Mouse (Mus musculus): Measurements from ENCODE around the gene Surf2. TPM values are rescaled to one million over a fixed set of nuclear protein-coding genes. Genes with fewer than 3 reads are reported as not detected.

Surf2 gene
- polyA plus RNA-seq, 1 experiment: 31.4 TPM

GRCm38 (mm10) chr2:26909387-26909784 lies 6.8 kb upstream of the Surf2 start:
- no peaks in the 10 kb centered on the region for H3K27me3 ChIP-seq (replicated peaks; ENCODE audit: control insufficient read depth, insufficient read depth, low read length)
- peaks cover 4% of the 10 kb centered on the region; the same call in 1 of the 2 replicates for H3K36me3 ChIP-seq (ENCODE audit: control insufficient read depth, insufficient read depth, low read length)
- TF ChIP-seq POLR2A (IDR thresholded peaks at IDR 0.05; ENCODE audit: low read depth, low read length) (no peak), CTCF (conservative IDR thresholded peaks at IDR 0.05; ENCODE audit: insufficient read depth, insufficient read length, low read depth, low read length) (no peak)
- peak overlapping the region; percentile 77 for H3K27ac ChIP-seq (ENCODE audit: insufficient read depth, low read depth, low read length)
- peaks cover 6% of the 10 kb centered on the region; the same call in 1 of the 2 replicates for H3K4me1 ChIP-seq (ENCODE audit: control insufficient read depth, insufficient read depth, low read length)
- no peak for DNase-seq
- peak overlapping the region; percentile 82 for H3K4me3 ChIP-seq (ENCODE audit: insufficient read depth, low read depth, low read length)

- TF ChIP-seq POLR2A (IDR thresholded peaks at IDR 0.05; ENCODE audit: low read depth, low read length) (peak; percentile 82), CTCF (conservative IDR thresholded peaks at IDR 0.05; ENCODE audit: insufficient read depth, insufficient read length, low read depth, low read length) (no peak)
- peak within 1 kb of the TSS; percentile 96 for H3K4me3 ChIP-seq (ENCODE audit: insufficient read depth, low read depth, low read length)
- peaks cover 9% of the 10 kb centered on the region; the same call in 1 of the 2 replicates for H3K4me1 ChIP-seq (ENCODE audit: control insufficient read depth, insufficient read depth, low read length)
- H3K27ac ChIP-seq (ENCODE audit: insufficient read depth, low read depth, low read length): peak within 1 kb of the TSS; percentile 78
- H3K27me3 ChIP-seq (replicated peaks; ENCODE audit: control insufficient read depth, insufficient read depth, low read length): no peaks in the 10 kb centered on the region
- WGBS: 1% methylated on average over 74 of the region's 74 CpGs
- peaks cover 4% of the 10 kb centered on the region; the same call in 1 of the 2 replicates for H3K36me3 ChIP-seq (ENCODE audit: control insufficient read depth, insufficient read depth, low read length)
- peak; percentile 100 for DNase-seq
Measured at GRCm38 (mm10) chr2:26910124-26910993, 5.8 kb upstream of the Surf2 start, which contains the start of the genes Med22 and Rpl7a. TSS of gene Med22 (minus strand) at chr2:26910677. TSS of gene Rpl7a (plus strand) at chr2:26910764.

- WGBS: under 1% methylated on average over 37 of the region's 37 CpGs
- Histone ChIP-seq H3K36me3 (ENCODE audit: control insufficient read depth, insufficient read depth, low read length) (peaks cover 4% of the 10 kb centered on the region; the same call in 1 of the 2 replicates), H3K4me1 (ENCODE audit: control insufficient read depth, insufficient read depth, low read length) (peaks cover 10% of the 10 kb centered on the region; the same call in 1 of the 2 replicates), H3K27me3 (replicated peaks; ENCODE audit: control insufficient read depth, insufficient read depth, low read length) (no peaks in the 10 kb centered on the region), H3K4me3 (ENCODE audit: insufficient read depth, low read depth, low read length) (peak overlapping the region; percentile 96), H3K27ac (ENCODE audit: insufficient read depth, low read depth, low read length) (peak overlapping the region; percentile 78)
- DNase-seq: no peak
- TF ChIP-seq POLR2A (IDR thresholded peaks at IDR 0.05; ENCODE audit: low read depth, low read length) (no peak), CTCF (conservative IDR thresholded peaks at IDR 0.05; ENCODE audit: insufficient read depth, insufficient read length, low read depth, low read length) (no peak)
Measured at GRCm38 (mm10) chr2:26910994-26911765, 5.0 kb upstream of the Surf2 start.

- Histone ChIP-seq H3K36me3 (ENCODE audit: control insufficient read depth, insufficient read depth, low read length) (peaks cover 4% of the 10 kb centered on the region; the same call in 1 of the 2 replicates), H3K4me1 (ENCODE audit: control insufficient read depth, insufficient read depth, low read length) (peaks cover 14% of the 10 kb centered on the region), H3K27ac (ENCODE audit: insufficient read depth, low read depth, low read length) (no peak overlapping the region), H3K4me3 (ENCODE audit: insufficient read depth, low read depth, low read length) (peak overlapping the region; percentile 96; the same call in 1 of the 2 replicates), H3K27me3 (replicated peaks; ENCODE audit: control insufficient read depth, insufficient read depth, low read length) (no peaks in the 10 kb centered on the region)
- DNase-seq: no peak
- 46% methylated on average over 5 of the region's 5 CpGs for WGBS
- TF ChIP-seq CTCF (conservative IDR thresholded peaks at IDR 0.05; ENCODE audit: insufficient read depth, insufficient read length, low read depth, low read length) (no peak), POLR2A (IDR thresholded peaks at IDR 0.05; ENCODE audit: low read depth, low read length) (no peak)
Measured at GRCm38 (mm10) chr2:26912253-26912770, 3.9 kb upstream of the Surf2 start.

- H3K27ac ChIP-seq (ENCODE audit: insufficient read depth, low read depth, low read length): no peak overlapping the region
- no peak for DNase-seq
- no peaks in the 10 kb centered on the region for H3K27me3 ChIP-seq (replicated peaks; ENCODE audit: control insufficient read depth, insufficient read depth, low read length)
- H3K4me1 ChIP-seq (ENCODE audit: control insufficient read depth, insufficient read depth, low read length): peaks cover 14% of the 10 kb centered on the region
- no peak overlapping the region for H3K4me3 ChIP-seq (ENCODE audit: insufficient read depth, low read depth, low read length)
- TF ChIP-seq CTCF (conservative IDR thresholded peaks at IDR 0.05; ENCODE audit: insufficient read depth, insufficient read length, low read depth, low read length) (no peak), POLR2A (IDR thresholded peaks at IDR 0.05; ENCODE audit: low read depth, low read length) (no peak)
- H3K36me3 ChIP-seq (ENCODE audit: control insufficient read depth, insufficient read depth, low read length): peaks cover 4% of the 10 kb centered on the region; the same call in 1 of the 2 replicates
- 81% methylated on average over 17 of the region's 17 CpGs for WGBS
Measured at GRCm38 (mm10) chr2:26913416-26914147, 2.6 kb upstream of the Surf2 start.

- no peak for DNase-seq
- Histone ChIP-seq H3K36me3 (ENCODE audit: control insufficient read depth, insufficient read depth, low read length) (peaks cover 4% of the 10 kb centered on the region; the same call in 1 of the 2 replicates), H3K27me3 (replicated peaks; ENCODE audit: control insufficient read depth, insufficient read depth, low read length) (no peaks in the 10 kb centered on the region), H3K4me3 (ENCODE audit: insufficient read depth, low read depth, low read length) (no peak overlapping the region), H3K4me1 (ENCODE audit: control insufficient read depth, insufficient read depth, low read length) (peaks cover 12% of the 10 kb centered on the region), H3K27ac (ENCODE audit: insufficient read depth, low read depth, low read length) (no peak overlapping the region)
- no peak for TF ChIP-seq CTCF (conservative IDR thresholded peaks at IDR 0.05; ENCODE audit: insufficient read depth, insufficient read length, low read depth, low read length)
- no peak for TF ChIP-seq POLR2A (IDR thresholded peaks at IDR 0.05; ENCODE audit: low read depth, low read length)
- WGBS: 63% methylated on average over 8 of the region's 8 CpGs
Measured at GRCm38 (mm10) chr2:26914148-26914941, 1.8 kb upstream of the Surf2 start.

All from kidney, adult 2 months (tissue).